Mouse (Mus musculus): ENCODE measurements around the gene Gm20388. TPM values are rescaled to one million over a fixed set of nuclear protein-coding genes. Genes with fewer than 3 reads are reported as not detected.
"Not testable (repeated sequence)": the region's sequence is repeated elsewhere in the genome, so short reads cannot be mapped to it uniquely, and the experiment has no call there.

The Gm20388 gene
- polyA plus RNA-seq, 1 experiment from 2014 or later = 4.4 TPM

- Histone ChIP-seq H3K27ac (no peak overlapping the region), H3K4me2 (replicated peaks) (no peak overlapping the region), H3K4me1 (replicated peaks) (no peaks in the 10 kb centered on the region), H3K9me3 (no peaks in the 10 kb centered on the region), H3K27me3 (no peaks in the 10 kb centered on the region), H3K36me3 (peaks cover 47% of the 10 kb centered on the region), H3K9ac (replicated peaks) (no peak overlapping the region), H3K4me3 (replicated peaks) (no peak overlapping the region)
- WGBS = 95% methylated on average over 10 of the region's 10 CpGs
- ATAC-seq = no peak
These were observed 3360.5 kb downstream of the Gm20388 start for GRCm38 (mm10) chr8:123271147-123271546.

DNA sequence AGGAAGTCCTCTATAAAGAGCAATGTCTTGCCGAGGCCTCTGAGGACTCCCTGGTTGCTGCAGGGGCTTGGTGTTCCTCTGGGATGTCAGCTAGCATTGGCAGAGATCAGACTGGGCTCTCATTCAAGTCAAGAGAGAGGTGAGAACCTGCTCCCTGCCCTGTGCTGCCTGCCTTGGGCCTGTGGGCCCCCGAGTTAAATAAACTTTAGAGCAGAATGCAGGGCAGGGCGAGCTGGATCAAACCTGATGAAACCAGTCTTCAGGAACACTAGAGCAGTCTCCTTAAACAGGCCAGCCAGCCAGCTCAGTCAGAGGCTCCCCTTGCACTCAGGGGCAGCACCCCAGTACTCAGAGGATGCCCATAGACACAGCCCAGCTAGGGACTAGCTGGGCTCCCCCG is 3361.3 kb downstream of the Gm20388 start:
- H3K27ac ChIP-seq = no peak overlapping the region
- H3K9ac ChIP-seq (replicated peaks) = no peak overlapping the region
- no peak overlapping the region for H3K4me3 ChIP-seq (replicated peaks)
- ATAC-seq = no peak
- H3K4me1 ChIP-seq (replicated peaks) = no peaks in the 10 kb centered on the region
- peaks cover 40% of the 10 kb centered on the region for H3K36me3 ChIP-seq
- no peak overlapping the region for H3K4me2 ChIP-seq (replicated peaks)
- WGBS = 77% methylated on average over 4 of the region's 4 CpGs
- H3K9me3 ChIP-seq = no peaks in the 10 kb centered on the region
- no peaks in the 10 kb centered on the region for H3K27me3 ChIP-seq

DNA sequence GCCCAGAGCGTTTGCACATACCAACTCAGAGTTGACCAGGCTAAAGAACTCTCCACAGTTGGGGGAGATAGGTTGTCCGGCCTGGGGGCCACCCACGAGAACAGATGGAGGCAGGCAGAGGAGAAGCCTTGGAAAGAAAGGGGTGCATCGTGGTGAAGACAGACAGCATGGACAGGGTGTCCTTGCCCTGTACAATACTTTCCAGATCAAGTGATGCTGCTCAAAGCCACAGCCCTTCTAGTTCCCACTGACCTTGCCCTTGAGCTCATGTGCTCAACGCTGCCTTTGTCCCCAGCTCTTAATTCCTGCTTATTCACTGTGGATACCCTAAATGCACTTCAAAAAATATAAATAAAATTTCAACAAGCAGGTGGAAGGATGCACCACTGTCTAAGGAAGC is 3363.8 kb downstream of the Gm20388 start:
- Histone ChIP-seq H3K27ac (no peak overlapping the region), H3K4me3 (replicated peaks) (no peak overlapping the region), H3K4me2 (replicated peaks) (no peak overlapping the region), H3K9me3 (no peaks in the 10 kb centered on the region), H3K27me3 (no peaks in the 10 kb centered on the region), H3K9ac (replicated peaks) (no peak overlapping the region), H3K4me1 (replicated peaks) (no peaks in the 10 kb centered on the region), H3K36me3 (peaks cover 20% of the 10 kb centered on the region)
- no peak for ATAC-seq
- 91% methylated on average over 5 of the region's 5 CpGs for WGBS

DNA sequence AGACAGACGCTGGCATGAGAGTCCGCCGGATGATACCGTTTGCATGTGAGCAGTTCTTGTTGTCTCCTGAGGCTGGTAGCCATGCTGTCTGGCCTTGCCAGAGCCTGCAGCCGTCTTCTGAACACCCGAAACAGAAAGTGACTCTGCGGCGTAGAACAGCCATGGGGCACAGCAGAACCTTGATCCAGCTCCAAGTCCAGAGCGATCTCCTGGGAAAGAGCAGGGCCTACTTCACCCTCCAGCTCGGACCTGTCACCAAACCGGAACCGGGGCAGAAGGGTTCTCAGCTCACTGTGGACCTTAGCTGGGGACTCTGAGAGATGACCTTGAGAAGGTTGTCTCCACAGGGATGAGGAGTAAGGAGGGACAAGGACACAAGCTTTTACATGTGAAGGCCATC is 3364.5 kb downstream of the Gm20388 start:
- H3K36me3 ChIP-seq = peaks cover 16% of the 10 kb centered on the region
- H3K4me3 ChIP-seq (replicated peaks) = no peak overlapping the region
- no peaks in the 10 kb centered on the region for H3K9me3 ChIP-seq
- 95% methylated on average over 12 of the region's 12 CpGs for WGBS
- no peak for ATAC-seq
- no peak overlapping the region for H3K4me2 ChIP-seq (replicated peaks)
- no peaks in the 10 kb centered on the region for H3K4me1 ChIP-seq (replicated peaks)
- no peak overlapping the region for H3K9ac ChIP-seq (replicated peaks)
- H3K27me3 ChIP-seq = no peaks in the 10 kb centered on the region
- H3K27ac ChIP-seq = no peak overlapping the region

- H3K9me3 ChIP-seq = no peaks in the 10 kb centered on the region
- 80% methylated on average over 7 of the region's 7 CpGs for WGBS
- ATAC-seq = no peak
- peaks cover 24% of the 10 kb centered on the region; the same call in 1 of the 2 replicates for H3K36me3 ChIP-seq
- no peak overlapping the region for H3K9ac ChIP-seq (replicated peaks)
- no peaks in the 10 kb centered on the region for H3K27me3 ChIP-seq
- no peaks in the 10 kb centered on the region for H3K4me1 ChIP-seq (replicated peaks)
- H3K4me3 ChIP-seq (replicated peaks) = no peak overlapping the region
- no peak overlapping the region for H3K4me2 ChIP-seq (replicated peaks)
- no peak overlapping the region for H3K27ac ChIP-seq
These were observed 3367.8 kb downstream of the Gm20388 start for GRCm38 (mm10) chr8:123278445-123278844.

DNA sequence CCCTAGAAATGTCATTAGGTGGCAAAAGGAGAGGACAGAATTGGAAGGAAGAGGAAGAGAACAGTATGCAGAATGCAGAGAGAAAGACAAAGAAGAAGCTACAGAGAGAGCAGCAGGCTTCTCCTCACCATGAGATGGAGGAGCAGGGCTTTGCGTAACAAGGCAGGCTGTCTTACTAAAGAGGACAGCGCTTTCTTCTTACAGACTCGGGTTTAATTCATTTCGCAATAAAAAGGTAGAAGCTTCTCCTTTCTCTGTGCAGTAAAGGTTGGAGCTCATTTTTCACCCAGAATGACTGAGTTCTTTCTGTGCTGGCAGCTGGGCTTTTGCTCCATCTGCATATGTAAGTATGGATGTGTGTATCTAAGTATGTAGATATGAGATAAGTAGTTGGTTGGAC is 3369.2 kb downstream of the Gm20388 start:
- H3K4me3 ChIP-seq (replicated peaks) = no peak overlapping the region
- H3K27ac ChIP-seq = no peak overlapping the region
- H3K4me2 ChIP-seq (replicated peaks) = no peak overlapping the region
- H3K36me3 ChIP-seq = peaks cover 20% of the 10 kb centered on the region; the same call in 1 of the 2 replicates
- H3K9ac ChIP-seq (replicated peaks) = no peak overlapping the region
- no peaks in the 10 kb centered on the region for H3K27me3 ChIP-seq
- ATAC-seq = no peak
- WGBS = 92% methylated on average over 4 of the region's 4 CpGs
- no peaks in the 10 kb centered on the region for H3K9me3 ChIP-seq
- H3K4me1 ChIP-seq (replicated peaks) = no peaks in the 10 kb centered on the region

- WGBS = 89% methylated on average over 13 of the region's 13 CpGs
These were observed 3369.9 kb downstream of the Gm20388 start for GRCm38 (mm10) chr8:123280302-123281094.

DNA sequence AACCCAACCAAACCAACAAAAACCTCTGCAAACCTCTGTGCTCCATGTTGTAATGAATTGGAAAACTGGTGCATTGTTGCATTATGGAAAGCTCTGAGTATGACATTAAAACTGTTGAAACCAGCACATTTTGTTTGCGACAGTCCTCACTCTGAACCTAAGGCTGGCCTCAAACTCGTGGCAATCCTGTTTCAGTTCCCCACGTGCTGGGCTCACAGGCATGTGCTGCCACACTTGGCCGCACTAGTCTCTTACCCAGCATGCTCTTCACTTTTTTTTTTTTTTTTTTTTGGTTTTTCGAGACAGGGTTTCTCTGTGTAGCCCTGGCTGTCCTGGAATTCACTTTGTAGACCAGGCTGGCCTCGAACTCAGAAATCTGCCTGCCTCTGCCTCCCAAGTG is 3372.4 kb downstream of the Gm20388 start:
- H3K27me3 ChIP-seq; ATAC-seq; H3K4me2 ChIP-seq (replicated peaks); H3K4me3 ChIP-seq (replicated peaks); H3K9ac ChIP-seq (replicated peaks); H3K27ac ChIP-seq; H3K4me1 ChIP-seq (replicated peaks); H3K9me3 ChIP-seq: not testable (repeated sequence)
- WGBS = 92% methylated on average over 5 of the region's 6 CpGs
- H3K36me3 ChIP-seq = peaks cover 17% of the 10 kb centered on the region; the same call in 1 of the 2 replicates

More at GRCm38 (mm10) chr8:123280302-123281094, 3369.9 kb downstream of the Gm20388 start:
- Histone ChIP-seq H3K4me3 (replicated peaks) (no peak overlapping the region), H3K9me3 (no peaks in the 10 kb centered on the region), H3K27ac (no peak overlapping the region), H3K4me1 (replicated peaks) (no peaks in the 10 kb centered on the region), H3K36me3 (peaks cover 20% of the 10 kb centered on the region; the same call in 1 of the 2 replicates), H3K4me2 (replicated peaks) (no peak overlapping the region), H3K27me3 (no peaks in the 10 kb centered on the region), H3K9ac (replicated peaks) (no peak overlapping the region)
- no peak for ATAC-seq

- no peaks in the 10 kb centered on the region for H3K4me1 ChIP-seq (replicated peaks)
- ATAC-seq = no peak
- no peaks in the 10 kb centered on the region for H3K27me3 ChIP-seq
- H3K9ac ChIP-seq (replicated peaks) = no peak overlapping the region
- peaks cover 20% of the 10 kb centered on the region; the same call in 1 of the 2 replicates for H3K36me3 ChIP-seq
- no peak overlapping the region for H3K27ac ChIP-seq
- no peak overlapping the region for H3K4me3 ChIP-seq (replicated peaks)
- H3K4me2 ChIP-seq (replicated peaks) = no peak overlapping the region
- H3K9me3 ChIP-seq = no peaks in the 10 kb centered on the region
- 95% methylated on average over 7 of the region's 7 CpGs for WGBS
These were observed 3373.3 kb downstream of the Gm20388 start for GRCm38 (mm10) chr8:123283991-123284390.

- H3K36me3 ChIP-seq = peaks cover 23% of the 10 kb centered on the region; the same call in 1 of the 2 replicates
These were observed 3373.9 kb downstream of the Gm20388 start for GRCm38 (mm10) chr8:123284493-123284892.

GRCm38 (mm10) chr8:123287362-123287761 is 3376.7 kb downstream of the Gm20388 start:
- Histone ChIP-seq H3K4me3 (replicated peaks) (no peak overlapping the region), H3K4me1 (replicated peaks) (no peaks in the 10 kb centered on the region), H3K9ac (replicated peaks) (no peak overlapping the region), H3K4me2 (replicated peaks) (no peak overlapping the region), H3K36me3 (peaks cover 19% of the 10 kb centered on the region), H3K27ac (no peak overlapping the region), H3K27me3 (no peaks in the 10 kb centered on the region), H3K9me3 (no peaks in the 10 kb centered on the region)
- WGBS = 95% methylated on average over 17 of the region's 17 CpGs
- no peak for ATAC-seq

More at GRCm38 (mm10) chr8:123284493-123284892, 3373.9 kb downstream of the Gm20388 start:
- WGBS = 93% methylated on average over 5 of the region's 5 CpGs
- Histone ChIP-seq H3K27me3 (no peaks in the 10 kb centered on the region), H3K27ac (no peak overlapping the region), H3K4me3 (replicated peaks) (no peak overlapping the region), H3K9me3 (no peaks in the 10 kb centered on the region), H3K9ac (replicated peaks) (no peak overlapping the region), H3K4me2 (replicated peaks) (no peak overlapping the region), H3K4me1 (replicated peaks) (no peaks in the 10 kb centered on the region)
- no peak for ATAC-seq

- Histone ChIP-seq H3K36me3 (peaks cover 23% of the 10 kb centered on the region), H3K4me1 (replicated peaks) (no peaks in the 10 kb centered on the region), H3K27ac (no peak overlapping the region), H3K4me2 (replicated peaks) (no peak overlapping the region), H3K9ac (replicated peaks) (no peak overlapping the region), H3K9me3 (0 out of 2 replicates have a peak, but pooled peaks cover 2% of the 10 kb centered on the region), H3K4me3 (replicated peaks) (no peak overlapping the region), H3K27me3 (no peaks in the 10 kb centered on the region)
- WGBS = 67% methylated on average over 4 of the region's 4 CpGs
- no peak for ATAC-seq
These were observed 3379.5 kb downstream of the Gm20388 start for GRCm38 (mm10) chr8:123290166-123290565.

Data from midbrain, embryonic 13.5 days (tissue).